Mouse (Mus musculus) ES-E14 (cell line): ENCODE measurements around the gene Rbfox3. TPM values are rescaled to one million over a fixed set of nuclear protein-coding genes. Genes with fewer than 3 reads are reported as not detected.

Experiments
- DNase-seq: peaks from one replicate; pipeline ENCODE4 v3.0.0-alpha.2; 2013; ENCODE audit warnings: low read depth, low spot score
- H3K27ac ChIP-seq: 2 replicates; pipeline ENCODE4 v1.5.1; 2012; ENCODE audit warnings: low read depth, mild to moderate bottlenecking, low read length, moderate library complexity, mixed read lengths; ENCODE audit not compliant: poor library complexity, insufficient read depth, severe bottlenecking
- H3K36me3 ChIP-seq: 2 replicates; pipeline ENCODE4 v1.6.1; 2012; ENCODE audit warnings: mild to moderate bottlenecking, low read length, moderate library complexity, mixed read lengths; ENCODE audit not compliant: control insufficient read depth, poor library complexity, insufficient read depth, severe bottlenecking
- H3K4me1 ChIP-seq, 2 experiments: fragments of 150-350 bp in 1 of 2; sonication (generic) in 1 of 2; 2 replicates each; pipeline ENCODE4 v1.6.1; 2012; ENCODE audit warnings: low read length in 2 of 2, mild to moderate bottlenecking in 1 of 2, mixed read lengths in 1 of 2; ENCODE audit not compliant: control insufficient read depth in 2 of 2, insufficient read depth in 2 of 2, poor library complexity in 1 of 2
- H3K4me3 ChIP-seq, 2 experiments: fragments of 150-350 bp in 1 of 2; sonication (generic) in 1 of 2; 2 replicates each; pipeline ENCODE4 v1.5.1; 2012; ENCODE audit warnings: low read length in 2 of 2, low read depth in 1 of 2, mild to moderate bottlenecking in 1 of 2, mixed read lengths in 1 of 2; ENCODE audit not compliant: insufficient read depth in 1 of 2, poor library complexity in 1 of 2, severe bottlenecking in 1 of 2
- H3K9ac ChIP-seq: 2 replicates; pipeline ENCODE4 v1.6.1; 2012; ENCODE audit warnings: low read depth, mild to moderate bottlenecking, low read length, mixed read lengths; ENCODE audit not compliant: poor library complexity, insufficient read depth, severe bottlenecking
- H3K9me3 ChIP-seq: fragments of 150-350 bp; sonication (generic); 2 replicates; pipeline ENCODE4 v1.6.1; 2012; ENCODE audit warnings: low read depth, mild to moderate bottlenecking, low read length; ENCODE audit not compliant: control insufficient read depth, insufficient read depth
- CHD2 ChIP-seq: IDR thresholded peaks from 2 replicates; pipeline ENCODE4 v1.6.1; 2014; ENCODE audit warnings: mild to moderate bottlenecking, low read depth, low read length, inconsistent platforms
- HCFC1 ChIP-seq: IDR thresholded peaks from 2 replicates; pipeline ENCODE4 v1.6.1; 2012; ENCODE audit warnings: low read length, inconsistent platforms, borderline replicate concordance; ENCODE audit not compliant: insufficient read depth
- MAFK ChIP-seq: IDR thresholded peaks from 2 replicates; pipeline ENCODE4 v1.6.1; 2014; ENCODE audit warnings: mild to moderate bottlenecking, low read depth, low read length, inconsistent platforms; ENCODE audit not compliant: insufficient read depth
- ZC3H11A ChIP-seq: IDR thresholded peaks from 2 replicates; pipeline ENCODE4 v1.6.1; 2012; ENCODE audit warnings: low read depth, mild to moderate bottlenecking, inconsistent platforms, low read length, borderline replicate concordance
- ZNF384 ChIP-seq: IDR thresholded peaks from 2 replicates; pipeline ENCODE4 v1.6.1; 2012; ENCODE audit warnings: low read depth, low read length, inconsistent platforms
- in situ Hi-C, 2 experiments: fragments of 600-800 bp; cut with MboI; formaldehyde crosslinking; loops; one replicate each; pipeline ENCODE4 v1.15.1; 2025; ENCODE audit warnings: low sequenced_read_pairs in 2 of 2, inconsistent platforms in 1 of 2; ENCODE audit not compliant: unreplicated experiment in 2 of 2
- total RNA-seq: library from RNA; depleted of rRNA; stranded (reverse); fragments of 300-350 nt; gene quantifications from 2 replicates; pipeline ENCODE4 v1.2.3, GENCODE M21; 2012

Gene Rbfox3
- total RNA-seq, 1 experiment: 0.45 TPM

GRCm38 (mm10) chr11:118883143-118883542, 28.3 kb downstream of the Rbfox3 start:
- Histone ChIP-seq H3K4me3 (no peak overlapping the region), H3K4me1 (no peaks in the 10 kb centered on the region), H3K36me3 (no peaks in the 10 kb centered on the region), H3K9ac (no peak overlapping the region), H3K9me3 (no peaks in the 10 kb centered on the region), H3K27ac (no peak overlapping the region)
- no peak for DNase-seq
- TF ChIP-seq ZC3H11A (no peak), ZNF384 (no peak), MAFK (no peak), CHD2 (no peak), HCFC1 (no peak)
- in situ Hi-C loops: no loop called here

DNA sequence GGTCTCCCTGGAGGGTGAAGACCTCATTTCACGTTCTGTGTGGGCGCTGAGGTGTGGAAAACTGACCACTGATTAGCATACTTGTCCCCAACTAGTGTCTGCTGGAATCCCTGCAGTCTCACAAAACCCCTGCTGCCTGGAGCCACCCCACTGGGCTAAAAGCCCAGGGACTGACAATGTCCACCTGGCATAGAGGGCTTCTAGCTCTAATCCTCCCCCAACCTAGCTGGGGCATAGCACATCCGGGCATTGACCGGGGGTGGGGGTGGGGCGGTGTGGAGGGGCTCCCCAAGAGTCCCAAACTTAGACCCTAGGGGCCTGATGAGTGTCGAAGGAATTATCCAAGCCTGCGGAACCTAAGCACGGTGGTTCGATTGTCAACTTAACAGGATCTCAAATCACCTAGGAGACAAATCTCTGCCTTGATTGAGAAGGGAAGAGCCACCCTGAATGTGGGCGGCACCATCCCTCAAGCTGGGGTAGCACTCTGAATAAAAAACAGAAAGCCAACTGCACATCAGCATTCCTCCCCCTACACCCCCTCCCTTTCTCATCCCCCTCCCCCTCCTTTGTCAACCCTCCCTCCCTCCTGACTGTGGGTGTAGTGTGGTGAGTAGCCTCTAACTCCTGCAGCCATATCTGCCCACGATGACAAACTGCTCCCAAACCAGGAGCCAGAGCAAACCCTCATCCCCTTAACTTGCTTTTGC, 29.5 kb downstream of the Rbfox3 start:
- Histone ChIP-seq H3K27ac (no peak overlapping the region), H3K36me3 (no peaks in the 10 kb centered on the region), H3K9me3 (no peaks in the 10 kb centered on the region), H3K9ac (no peak overlapping the region), H3K4me3 (no peak overlapping the region), H3K4me1 (no peaks in the 10 kb centered on the region)
- in situ Hi-C loops: no loop called here
- TF ChIP-seq MAFK (no peak), ZC3H11A (no peak), HCFC1 (no peak), CHD2 (no peak), ZNF384 (no peak)
- no peak for DNase-seq

DNA sequence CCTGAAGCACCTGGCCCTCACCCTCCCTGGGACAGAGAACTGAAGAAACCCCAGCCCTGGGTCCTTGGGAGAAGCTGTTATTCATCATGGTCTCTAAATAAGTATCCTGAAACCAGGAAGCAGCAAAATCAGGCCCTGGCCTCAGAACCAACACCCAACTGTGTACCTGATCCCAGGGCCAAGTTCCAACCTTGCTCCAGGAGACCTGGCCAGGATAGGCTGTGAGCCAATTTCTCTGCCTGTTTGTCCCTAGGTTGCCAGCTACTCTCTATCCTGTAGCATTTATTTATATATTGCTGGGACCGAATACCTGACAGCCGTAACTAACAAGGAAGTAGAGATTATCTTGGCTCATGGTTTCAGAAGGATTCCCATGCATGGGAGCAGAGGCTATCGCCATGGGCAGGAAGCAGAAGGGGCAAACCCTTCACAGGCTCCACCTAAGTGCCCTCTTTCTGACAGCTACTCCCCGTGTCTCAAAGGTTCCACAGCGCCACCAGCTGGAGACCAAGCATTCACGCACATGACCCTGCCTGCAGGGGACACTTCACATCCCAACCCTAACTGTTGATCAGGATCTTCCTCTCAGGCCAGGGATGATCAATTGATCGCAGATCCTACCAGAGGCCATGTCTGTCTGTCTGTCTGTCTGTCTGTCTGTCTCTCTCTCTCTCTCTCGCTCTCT, 31.8 kb downstream of the Rbfox3 start:
- Histone ChIP-seq H3K9ac (no peak overlapping the region), H3K36me3 (no peaks in the 10 kb centered on the region), H3K4me1 (no peaks in the 10 kb centered on the region), H3K27ac (no peak overlapping the region), H3K9me3 (no peaks in the 10 kb centered on the region), H3K4me3 (no peak overlapping the region)
- peak; percentile 22 for DNase-seq
- in situ Hi-C loops: no loop called here
- no peak for TF ChIP-seq CHD2
- TF ChIP-seq HCFC1: no peak

GRCm38 (mm10) chr11:118878605-118879245, 32.7 kb downstream of the Rbfox3 start:
- Histone ChIP-seq H3K9me3 (no peaks in the 10 kb centered on the region), H3K9ac (no peak overlapping the region), H3K4me1 (no peaks in the 10 kb centered on the region), H3K36me3 (no peaks in the 10 kb centered on the region), H3K27ac (no peak overlapping the region), H3K4me3 (no peak overlapping the region)
- in situ Hi-C loops: no loop called here
- no peak for DNase-seq
- no peak for TF ChIP-seq CHD2
- no peak for TF ChIP-seq HCFC1
- TF ChIP-seq MAFK: no peak
